ENCODE assay signal across 9 mouse cellular contexts in genomic region chr2:107291142-107291541, GRCm38 (mm10). TPM values are rescaled to one million over a fixed set of nuclear protein-coding genes. Genes with fewer than 3 reads are reported as not detected.
DNase-seq lines count a peak whose midpoint lies in the region; ATAC-seq lines count a peak whose summit lies in the region.
"Had no signal": no experiment of that assay in that cellular context is flagged by ENCODE, and none has a peak within 500 bp of the region (broad histone marks: within the 10 kb centered on the region; RNA-seq: fewer than 3 reads in every experiment).

No protein-coding gene starts in this region.

- no peak overlapping the region for H3K27ac ChIP-seq in heart, embryonic 11.5 days (ENCODE audit: low read depth, low read length)
- H3K27ac ChIP-seq in limb, embryonic 12.5 days, result no peak overlapping the region
- H3K27ac ChIP-seq in stomach, embryonic 14.5 days (ENCODE audit: low read length), result no peak overlapping the region

- peak overlapping the region; percentile 58 for H3K9ac ChIP-seq in heart, embryonic 11.5 days (ENCODE audit: low read depth, low read length)
- peak overlapping the region; percentile 31; the same call in 1 of the 2 replicates for H3K9ac ChIP-seq in limb, embryonic 12.5 days (replicated peaks)
- no peak overlapping the region for H3K9ac ChIP-seq in stomach, embryonic 14.5 days (replicated peaks; ENCODE audit: low read depth, low read length)

- no peak for ATAC-seq in heart, embryonic 11.5 days (replicated peaks; ENCODE audit: insufficient number of reproducible peaks, low FRiP score, low TSS enrichment)
- no peak for ATAC-seq in limb, embryonic 12.5 days (ENCODE audit: insufficient number of reproducible peaks, insufficient read depth, low FRiP score, low TSS enrichment, low read depth)
- no peak for ATAC-seq in stomach, embryonic 14.5 days (ENCODE audit: insufficient number of reproducible peaks, insufficient read depth, low FRiP score, low read depth)

- 5% methylated on average over 16 of the region's 16 CpGs for WGBS in heart, embryonic 11.5 days (ENCODE audit: insufficient replicate concordance)
- 3% methylated on average over 16 of the region's 16 CpGs for WGBS in limb, embryonic 12.5 days
- WGBS in stomach, embryonic 14.5 days, result 5% methylated on average over 16 of the region's 16 CpGs

- H3K4me1 ChIP-seq in heart, embryonic 11.5 days (ENCODE audit: control insufficient read depth, insufficient read depth, low read length), result no peaks in the 10 kb centered on the region
- H3K4me1 ChIP-seq in limb, embryonic 12.5 days (replicated peaks), result peaks cover 12% of the 10 kb centered on the region; the same call in 1 of the 2 replicates
- H3K4me1 ChIP-seq in stomach, embryonic 14.5 days (ENCODE audit: control insufficient read depth, insufficient read depth, low read length), result no peaks in the 10 kb centered on the region

- H3K4me2 ChIP-seq in heart, embryonic 11.5 days, result peak overlapping the region; percentile 76
- peak overlapping the region; percentile 80 for H3K4me2 ChIP-seq in limb, embryonic 12.5 days
- peak overlapping the region; percentile 63 for H3K4me2 ChIP-seq in stomach, embryonic 14.5 days (replicated peaks; ENCODE audit: low read depth, low read length)

- H3K27me3 ChIP-seq in heart, embryonic 11.5 days (ENCODE audit: control insufficient read depth, insufficient read depth, low read length), result no peaks in the 10 kb centered on the region
- peaks cover 49% of the 10 kb centered on the region for H3K27me3 ChIP-seq in limb, embryonic 12.5 days
- no peaks in the 10 kb centered on the region for H3K27me3 ChIP-seq in stomach, embryonic 14.5 days (ENCODE audit: control insufficient read depth, insufficient read depth, low read length)
- H3K27me3 ChIP-seq: CH12.LX had no signal

- peak overlapping the region; percentile 49 for H3K4me3 ChIP-seq in heart, embryonic 11.5 days (ENCODE audit: low read depth, low read length)
- peak overlapping the region; percentile 41 for H3K4me3 ChIP-seq in limb, embryonic 12.5 days (replicated peaks)
- H3K4me3 ChIP-seq in stomach, embryonic 14.5 days (ENCODE audit: low read depth, low read length), result peak overlapping the region; percentile 29

- DNase-seq in heart, adult 11 months, result no peak
- DNase-seq in NIH3T3 (ENCODE audit: low read depth), result peak; percentile 37
- peak; percentile 0 for DNase-seq in forelimb bud, embryonic 11.5 days (ENCODE audit: low read depth, low spot score)
- DNase-seq in adrenal gland, postnatal 4 days (ENCODE audit: low spot score in 2 of 2), result no peak
- no peak for DNase-seq in ovary, postnatal 14 days (ENCODE audit: low spot score)

- no peaks in the 10 kb centered on the region for H3K9me3 ChIP-seq in heart, embryonic 11.5 days (replicated peaks; ENCODE audit: control insufficient read depth, low read length)
- no peaks in the 10 kb centered on the region for H3K9me3 ChIP-seq in limb, embryonic 12.5 days
- H3K9me3 ChIP-seq in stomach, embryonic 14.5 days (ENCODE audit: control insufficient read depth, low read depth, low read length), result no peaks in the 10 kb centered on the region

- H3K36me3 ChIP-seq in heart, embryonic 11.5 days (ENCODE audit: control insufficient read depth, insufficient read depth, low read length), result no peaks in the 10 kb centered on the region
- no peaks in the 10 kb centered on the region for H3K36me3 ChIP-seq in limb, embryonic 12.5 days
- H3K36me3 ChIP-seq in stomach, embryonic 14.5 days (ENCODE audit: control insufficient read depth, insufficient read depth, low read length), result no peaks in the 10 kb centered on the region

RNA-seq across cellular contexts. Expression of gene Kcna4, which starts 0.7 kb away (rescaled TPM):
- 1.8 and 2.2 TPM in 2 replicates for polyA plus RNA-seq in heart, embryonic 11.5 days (2014; fragmentation: Nextera tagmentation; extraction: Ambion mirVana)
- polyA plus RNA-seq in limb, embryonic 12.5 days (2016; fragmentation: Nextera tagmentation; extraction: Ambion mirVana), result 0.35 and 0.49 TPM in 2 replicates
- polyA plus RNA-seq in stomach, embryonic 14.5 days (2014; fragmentation: Nextera tagmentation; extraction: Ambion mirVana), result 0.55 and 0.80 TPM in 2 replicates
- total RNA-seq in adrenal gland, postnatal 4 days (2021), result under 1 TPM; 0.76 to 0.82 TPM
- total RNA-seq: CH12.LX had no signal

Comparison
In these comparisons a context has a peak if more than half of its experiments do, and no peak if none do; other contexts are left out.
1. DNase-seq: peak in NIH3T3 (single experiment) and forelimb bud, embryonic 11.5 days (single experiment); none in heart, adult 11 months (single experiment), adrenal gland, postnatal 4 days (0 of 2) and ovary, postnatal 14 days (single experiment).
2. Peak in every context shown above with its lines, with median percentiles within 50 percentile points of each other: H3K4me2 ChIP-seq and H3K4me3 ChIP-seq.